In the genomic region with DNA sequence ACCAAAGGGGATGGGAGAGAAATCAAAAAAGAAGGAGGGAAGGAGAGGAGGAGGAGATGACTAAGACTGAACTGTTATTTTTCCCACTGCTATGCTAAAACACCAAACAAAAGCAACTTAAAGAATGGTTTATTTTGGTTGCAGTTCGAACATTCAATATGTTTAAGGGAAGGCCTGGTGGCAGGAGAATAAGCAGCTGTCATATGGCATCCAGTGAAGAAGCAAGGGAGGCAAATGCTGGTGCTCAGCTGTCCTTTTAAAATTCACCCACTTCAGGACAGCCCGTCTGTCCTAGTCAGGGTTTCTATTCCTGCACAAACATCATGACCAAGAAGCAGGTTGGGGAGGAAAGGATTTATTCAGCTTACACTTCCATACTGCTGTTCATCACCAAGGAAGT, we compare ENCODE assay signal across 22 mouse cellular contexts.
"Had no signal": no experiment of that assay in that cellular context is flagged by ENCODE, and none has a peak within 500 bp of the region (broad histone marks: within the 10 kb centered on the region; RNA-seq: fewer than 3 reads in every experiment).

No protein-coding gene starts in this region.

- H3K27me3 ChIP-seq: liver, embryonic 13.5 days; liver, embryonic 15.5 days; lung, embryonic 15.5 days; megakaryocyte, embryonic 14.5 days; midbrain, embryonic 13.5 days; midbrain, embryonic 15.5 days; neural tube, embryonic 13.5 days; neural tube, embryonic 15.5 days had no signal

- H3K27ac ChIP-seq: liver, embryonic 13.5 days; liver, embryonic 15.5 days; lung, embryonic 15.5 days; macrophage; midbrain, embryonic 13.5 days; midbrain, embryonic 15.5 days; neural tube, embryonic 13.5 days; neural tube, embryonic 15.5 days had no signal

- ATAC-seq: liver, postnatal 0 days; lung, postnatal 0 days; midbrain, embryonic 13.5 days; midbrain, embryonic 15.5 days had no signal

- H3K4me3 ChIP-seq: liver, embryonic 13.5 days; liver, embryonic 15.5 days; lung, embryonic 15.5 days; megakaryocyte, embryonic 14.5 days; midbrain, embryonic 13.5 days; midbrain, embryonic 15.5 days; neural tube, embryonic 13.5 days; neural tube, embryonic 15.5 days had no signal

- H3K4me1 ChIP-seq: liver, embryonic 13.5 days; liver, embryonic 15.5 days; lung, embryonic 15.5 days; midbrain, embryonic 13.5 days; midbrain, embryonic 15.5 days; neural tube, embryonic 13.5 days; neural tube, embryonic 15.5 days had no signal

- H3K36me3 ChIP-seq: lung, embryonic 15.5 days had no signal

- DNase-seq: liver, embryonic 13.5 days; liver, postnatal 0 days; lung, adult 2 months; lung, postnatal 14 days; lung, postnatal 36 days; retina, postnatal 1 day; right cerebral cortex, adult 18-20 months; right cerebral cortex, postnatal 25 days; right cerebral cortex, postnatal 4 days; spleen, adult 18-20 months; thymus, adult 18-20 months; thymus, postnatal 14 days; thymus, postnatal 36 days had no signal
